Mouse (Mus musculus): ENCODE data around the gene Pkmyt1. TPM values are rescaled to one million over a fixed set of nuclear protein-coding genes. Genes with fewer than 3 reads are reported as not detected.
A peak's percentile ranks its signal among the peaks of the same experiment; 100 is the strongest.
"Not testable (repeated sequence)": the region's sequence is repeated elsewhere in the genome, so short reads cannot be mapped to it uniquely, and the experiment has no call there.

Gene Pkmyt1
- polyA plus RNA-seq, 1 experiment = 15.7 TPM

DNA sequence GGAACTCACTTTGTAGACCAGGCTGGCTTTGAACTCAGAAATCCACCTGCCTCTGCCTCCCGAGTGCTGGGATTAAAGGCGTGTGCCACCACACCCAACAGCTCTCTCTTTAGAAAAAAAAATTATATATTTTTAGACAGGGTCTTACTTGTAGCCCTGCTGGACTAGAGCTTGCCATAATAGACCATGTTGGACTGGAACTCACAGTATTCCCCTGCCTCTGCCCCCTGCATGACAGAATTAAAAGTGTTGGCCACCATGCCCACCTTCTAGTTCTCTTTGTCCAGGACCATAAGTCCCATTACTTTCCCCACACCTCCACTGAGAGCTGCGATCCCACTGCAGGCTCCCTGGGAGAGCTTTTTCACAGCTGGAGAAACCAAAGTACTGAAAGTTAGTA, 21.3 kb downstream of the Pkmyt1 start:
- DNase-seq (ENCODE audit: low read depth) = no peak

DNA sequence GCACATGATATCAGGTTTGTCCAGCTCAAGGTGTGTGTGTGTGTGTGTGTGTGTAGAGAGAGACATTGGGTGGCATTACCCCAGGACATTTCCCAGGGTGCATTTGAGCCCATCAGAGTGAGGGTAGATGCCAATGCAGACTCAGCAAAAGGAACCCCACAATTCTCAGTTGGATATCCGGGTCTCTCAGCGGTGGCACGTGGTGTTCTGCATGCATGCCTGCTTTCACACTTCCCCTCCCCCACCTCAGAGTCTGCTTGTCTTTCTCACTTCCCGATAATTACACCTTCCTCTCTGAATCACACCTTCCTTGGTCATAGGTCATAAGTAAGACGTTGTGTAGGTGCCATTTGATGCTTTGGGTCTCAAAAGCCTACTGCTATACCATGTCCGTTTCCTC, 21.9 kb downstream of the Pkmyt1 start:
- DNase-seq (ENCODE audit: low read depth) = no peak

- DNase-seq (ENCODE audit: low read depth) = no peak
These were observed 22.7 kb downstream of the Pkmyt1 start for GRCm38 (mm10) chr17:23748631-23749391.

DNA sequence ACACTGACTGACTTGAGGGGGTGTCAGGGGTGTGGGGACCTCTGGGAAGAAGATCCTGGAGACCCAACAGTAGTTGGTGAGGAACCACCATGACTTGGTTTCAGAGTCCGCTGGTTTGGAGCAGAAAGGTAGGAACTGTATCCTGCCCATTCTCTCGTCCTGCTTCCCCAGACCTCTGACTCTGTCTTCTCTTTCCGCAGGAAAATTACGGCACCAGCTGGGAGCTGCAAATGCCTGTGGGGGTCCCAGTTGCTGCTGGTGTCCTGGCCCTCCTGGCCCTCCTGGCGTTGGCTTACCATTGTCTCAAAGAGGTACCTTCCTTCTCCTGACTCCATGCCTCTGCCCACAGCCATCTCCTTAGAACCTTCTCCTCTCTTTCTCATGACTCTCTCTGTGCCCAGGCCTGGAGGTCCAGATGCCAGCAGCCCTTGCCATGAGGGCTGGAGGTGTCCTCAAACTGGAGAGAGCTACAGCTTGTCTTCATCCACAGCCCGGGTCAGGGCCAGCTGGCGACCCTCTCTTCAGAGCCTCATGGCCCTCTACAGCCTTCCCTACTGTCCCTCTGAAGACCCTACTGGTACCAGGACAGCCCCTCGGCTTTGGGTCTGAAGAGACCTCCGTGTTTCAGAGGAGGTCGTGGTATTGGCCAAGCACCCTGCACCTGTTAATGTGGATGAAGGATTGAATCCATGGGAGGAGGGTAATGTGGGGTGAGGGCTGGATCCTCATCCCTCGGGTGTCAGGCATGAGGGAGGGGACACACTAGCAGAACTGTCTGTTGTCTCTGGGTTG, 23.5 kb downstream of the Pkmyt1 start:
- no peak for DNase-seq (ENCODE audit: low read depth)

- no peak for DNase-seq (ENCODE audit: low read depth)
These were observed 29.6 kb downstream of the Pkmyt1 start for GRCm38 (mm10) chr17:23755689-23756088.

- no peak for DNase-seq (ENCODE audit: low read depth)
These were observed 31.4 kb downstream of the Pkmyt1 start for GRCm38 (mm10) chr17:23757581-23757980.

DNA sequence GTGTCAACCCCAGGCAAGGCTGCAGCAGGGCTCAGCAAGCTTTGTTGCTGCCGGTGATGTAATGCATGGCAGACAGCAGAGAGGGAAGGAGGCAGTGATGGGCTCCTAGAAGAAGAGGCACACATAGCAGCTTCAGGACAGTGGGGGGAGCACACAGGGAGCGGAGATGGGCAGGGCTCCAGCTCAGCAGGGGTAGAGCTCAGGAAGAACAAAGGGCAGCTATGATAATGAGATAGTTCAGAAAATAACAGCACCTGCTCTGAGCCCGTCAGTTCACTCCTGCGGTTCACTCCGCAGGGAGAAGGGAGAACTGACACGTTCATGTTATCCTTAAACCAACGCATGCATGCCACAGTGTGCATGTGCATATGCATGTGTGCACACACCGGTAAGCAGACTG, 32.7 kb downstream of the Pkmyt1 start:
- DNase-seq (ENCODE audit: low read depth) = no peak

DNA sequence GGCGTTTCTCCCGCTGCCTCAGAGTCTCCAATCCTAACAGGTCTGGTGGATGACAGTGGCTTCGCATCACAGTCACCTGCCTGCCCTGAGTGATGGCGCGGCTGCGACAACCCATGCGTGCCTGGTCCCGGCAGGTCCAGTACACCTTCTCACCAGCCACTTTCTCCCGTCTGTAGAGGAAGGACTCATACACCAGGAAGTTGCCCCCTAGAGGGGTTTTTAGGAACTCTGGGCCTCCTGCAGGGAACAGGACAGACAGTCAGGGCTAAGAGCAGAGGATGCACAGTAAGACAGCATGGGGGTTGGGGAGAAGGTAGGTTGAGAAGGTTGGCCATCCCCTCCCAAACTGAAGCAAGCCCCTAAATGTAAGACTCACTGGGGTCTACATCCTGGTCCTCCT, 34.1 kb downstream of the Pkmyt1 start:
- DNase-seq (ENCODE audit: low read depth) = no peak

DNA sequence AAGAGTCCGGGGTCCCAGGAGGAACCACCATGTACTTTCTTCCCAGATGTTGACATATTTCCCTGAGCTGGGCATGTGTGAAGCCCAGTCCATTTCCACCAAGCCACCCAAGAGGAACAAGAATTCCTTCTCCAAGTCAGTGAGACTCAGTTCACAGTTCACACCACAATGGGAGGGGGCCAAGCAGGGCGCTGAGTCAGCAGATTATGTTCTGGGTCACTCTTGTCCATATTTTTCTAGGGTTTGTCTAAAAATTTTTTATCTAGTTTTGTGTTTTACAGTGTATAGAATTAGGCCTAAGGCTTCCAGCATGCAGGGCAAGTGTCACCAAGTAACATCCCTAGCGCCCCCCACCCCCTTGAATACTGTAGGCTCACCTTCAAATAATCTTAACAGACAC, 35.0 kb downstream of the Pkmyt1 start:
- no peak for DNase-seq (ENCODE audit: low read depth)

- no peak for DNase-seq (ENCODE audit: low read depth)
These were observed 36.8 kb downstream of the Pkmyt1 start for GRCm38 (mm10) chr17:23762976-23763375.

DNA sequence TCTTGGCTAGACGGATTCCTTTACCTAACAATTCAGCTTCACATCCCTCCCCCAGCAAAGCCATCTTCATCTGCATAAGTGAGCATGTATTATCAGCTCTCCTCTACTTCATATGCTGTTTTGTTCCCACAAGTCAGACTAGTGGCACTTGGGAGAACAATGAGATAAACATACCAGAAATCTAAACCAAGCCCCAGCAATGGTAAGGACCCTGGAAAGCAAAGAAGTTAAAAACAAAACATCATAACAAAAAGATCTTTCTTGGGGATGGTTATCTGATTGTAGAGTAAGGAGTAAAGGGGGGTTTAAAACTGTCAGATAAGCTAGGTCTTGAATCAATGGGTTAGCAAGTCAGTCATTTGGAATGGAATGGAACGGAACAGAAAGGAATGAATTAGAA, 44.4 kb downstream of the Pkmyt1 start:
- no peak for DNase-seq (ENCODE audit: low read depth)

DNA sequence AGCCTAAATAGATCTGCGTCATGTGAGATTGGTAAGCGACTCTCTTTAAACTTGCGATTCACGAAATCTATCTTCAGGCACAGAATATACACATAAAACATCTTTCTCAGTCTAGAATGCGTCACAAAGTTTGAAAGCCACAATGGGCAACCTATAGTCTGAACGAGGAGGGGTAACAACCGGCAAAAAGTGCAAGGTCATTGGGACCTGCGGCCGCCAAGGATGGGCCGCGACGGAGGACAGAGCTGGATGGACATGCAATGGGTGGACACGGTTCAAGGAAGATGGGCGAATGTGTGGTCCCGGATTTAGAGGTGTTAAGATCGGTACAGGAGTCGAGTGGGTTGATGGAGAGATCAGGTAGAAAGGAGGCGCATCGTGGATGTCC, 44.8 kb downstream of the Pkmyt1 start:
- no peak for DNase-seq (ENCODE audit: low read depth)

DNA sequence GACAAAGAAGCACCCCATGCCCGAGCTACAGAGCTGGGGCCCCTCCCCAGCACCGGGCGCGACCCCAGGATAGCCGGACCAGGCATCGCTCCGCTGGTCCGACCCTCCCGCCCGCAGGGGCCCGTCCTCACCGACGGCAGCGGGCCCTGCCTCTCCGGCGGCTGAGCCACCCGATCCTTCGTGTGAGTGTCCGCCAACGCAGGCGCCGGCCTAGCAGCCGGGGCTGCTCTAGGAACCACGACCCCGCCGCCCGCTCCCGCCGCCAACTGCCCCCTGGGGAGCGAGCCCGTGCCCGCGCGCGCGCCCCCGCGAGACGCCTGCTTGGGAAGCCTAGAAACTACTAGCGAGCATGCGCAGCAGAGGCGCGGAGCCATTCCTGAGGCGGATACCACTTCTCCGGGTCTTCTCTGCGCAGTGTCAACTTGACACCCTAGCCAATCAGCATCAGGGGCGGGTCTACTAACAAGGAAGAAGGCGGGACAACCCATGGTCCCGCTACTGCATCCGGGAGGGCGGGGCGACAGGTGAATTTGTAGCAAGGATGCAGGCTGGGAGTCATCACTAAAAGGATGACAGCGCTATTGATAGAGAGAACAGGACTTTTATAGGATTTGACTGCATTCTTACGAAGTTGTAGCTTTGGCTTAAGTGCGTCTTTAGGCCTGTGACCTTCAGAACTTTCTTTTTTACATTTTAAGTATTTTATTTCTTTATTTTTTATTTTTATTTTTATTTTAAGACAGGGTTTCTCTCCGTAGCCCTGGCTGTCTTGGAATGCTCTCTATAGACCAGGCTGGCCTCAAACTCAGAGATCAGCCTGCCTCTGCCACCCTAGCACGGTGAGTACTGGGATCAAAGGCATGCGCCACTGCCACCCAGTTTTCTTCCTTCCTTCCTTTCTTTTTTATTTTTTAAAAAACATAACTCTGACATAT, 45.4 kb downstream of the Pkmyt1 start, which contains the start of gene Flywch1:
TSS of gene Flywch1 (minus strand) at position 319 of the 935 bp plus-strand sequence.
- peak; percentile 75 for DNase-seq (ENCODE audit: low read depth)

DNA sequence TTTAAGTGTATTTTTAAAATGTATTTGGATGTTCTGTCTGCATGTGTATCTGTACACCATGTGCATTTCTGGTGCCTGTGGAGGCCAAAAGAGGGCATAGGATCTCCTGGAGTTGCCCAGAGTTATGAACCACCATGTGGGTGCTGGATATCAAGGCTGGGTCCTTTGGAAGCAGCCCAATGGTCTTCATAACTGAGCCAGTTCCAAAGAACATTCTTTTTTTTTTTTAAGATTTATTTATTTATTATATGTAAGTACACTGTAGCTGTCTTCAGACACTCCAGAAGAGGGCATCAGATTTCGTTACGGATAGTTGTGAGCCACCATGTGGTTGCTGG, 46.1 kb downstream of the Pkmyt1 start:
- not testable (repeated sequence) for DNase-seq (ENCODE audit: low read depth)

- no peak for DNase-seq (ENCODE audit: low read depth)
These were observed 47.5 kb downstream of the Pkmyt1 start for GRCm38 (mm10) chr17:23773676-23774075.

- DNase-seq (ENCODE audit: low read depth) = no peak
These were observed 48.0 kb downstream of the Pkmyt1 start for GRCm38 (mm10) chr17:23774090-23774489.

- DNase-seq (ENCODE audit: low read depth) = no peak
These were observed 50.1 kb downstream of the Pkmyt1 start for GRCm38 (mm10) chr17:23776216-23776615.

- no peak for DNase-seq (ENCODE audit: low read depth)
These were observed 51.0 kb downstream of the Pkmyt1 start for GRCm38 (mm10) chr17:23777141-23777540.

DNA sequence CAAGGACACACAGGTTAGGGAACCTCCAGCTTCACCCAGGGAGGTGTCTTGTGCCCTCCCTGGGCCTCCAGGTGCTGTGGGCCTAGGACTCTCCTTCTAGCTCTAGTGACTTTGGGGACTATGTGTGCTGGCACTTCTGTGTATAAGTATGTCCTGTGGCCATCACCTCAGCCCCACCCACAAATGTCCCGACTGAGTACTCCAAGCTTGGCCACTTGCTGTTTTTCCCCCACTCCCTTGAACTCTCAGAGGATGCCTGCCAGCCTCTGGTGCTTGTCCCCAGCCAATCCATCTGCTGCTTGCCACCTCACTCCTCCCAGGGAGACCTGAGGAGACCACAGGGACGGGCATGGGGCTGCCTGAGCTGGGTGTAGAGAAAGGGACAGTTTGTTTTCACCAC, 52.3 kb downstream of the Pkmyt1 start:
- DNase-seq (ENCODE audit: low read depth) = no peak

DNA sequence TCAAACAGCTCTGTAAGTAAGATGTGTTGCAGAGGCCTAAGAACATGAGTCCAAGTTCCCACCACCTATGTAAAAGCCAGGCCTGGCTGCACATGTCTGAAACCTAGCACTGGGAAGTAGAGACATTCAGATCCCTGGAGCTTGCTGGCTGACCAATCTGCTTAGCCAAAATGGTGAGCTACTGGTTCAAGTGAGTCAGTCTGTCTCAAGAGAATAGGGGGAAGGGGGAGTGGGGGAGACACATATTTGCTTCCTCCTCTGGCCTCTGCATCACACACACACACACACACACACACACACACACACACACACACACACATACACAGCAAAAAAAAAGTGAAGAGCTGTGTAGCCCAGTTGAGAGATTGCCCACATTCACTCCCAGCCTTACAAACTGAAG, 57.2 kb downstream of the Pkmyt1 start:
- DNase-seq (ENCODE audit: low read depth) = no peak

DNA sequence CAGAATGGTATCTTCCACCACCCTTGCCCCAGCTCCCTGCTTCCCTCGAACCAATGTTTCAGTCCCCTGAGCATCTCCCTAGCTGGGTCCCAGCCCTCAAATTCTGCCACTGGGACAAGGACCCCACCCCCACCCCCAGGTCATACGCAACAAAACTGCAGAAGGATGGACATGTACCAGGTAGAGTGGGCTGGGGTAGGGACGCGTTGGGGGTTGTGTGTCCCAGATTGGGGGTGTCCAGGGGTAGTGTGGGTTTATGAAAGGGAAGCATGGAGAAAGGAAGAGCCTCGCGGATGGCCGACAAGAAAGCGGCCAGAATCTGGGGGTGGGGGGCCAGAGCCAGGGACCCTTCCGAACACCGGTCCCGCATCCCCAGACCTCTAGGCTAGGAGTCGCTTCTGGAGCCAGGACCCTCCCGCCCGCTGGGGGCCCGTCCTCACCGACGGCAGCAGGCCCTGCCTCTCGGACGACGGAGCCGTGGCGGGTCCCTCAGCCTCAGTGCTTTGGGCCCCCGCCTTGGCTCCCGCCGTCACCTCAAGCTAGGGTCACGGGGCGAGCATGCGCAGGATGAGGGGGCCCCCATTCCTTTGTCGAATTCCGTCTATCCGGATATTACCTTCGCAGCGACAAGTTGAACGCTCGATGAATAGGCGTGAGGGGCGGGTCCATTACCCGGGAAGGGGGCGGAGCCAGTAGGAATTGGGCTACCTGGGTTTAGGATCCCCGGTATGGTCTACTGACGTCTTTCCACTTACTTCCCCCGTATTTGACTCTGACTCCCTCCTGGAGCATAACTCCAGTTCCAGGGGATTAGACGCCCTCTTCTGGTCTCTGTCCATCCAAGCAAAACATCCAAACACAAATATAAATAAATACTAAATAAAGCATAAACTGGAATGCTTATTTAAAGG, 59.7 kb downstream of the Pkmyt1 start, which contains the start of gene Flywch2:
TSS of gene Flywch2 (minus strand) at position 521 of the 911 bp plus-strand sequence.
- DNase-seq (ENCODE audit: low read depth) = no peak
